Mouse (Mus musculus): ENCODE results near the gene Troap. TPM values are rescaled to one million over a fixed set of nuclear protein-coding genes. Genes with fewer than 3 reads are reported as not detected.
A peak's percentile ranks its signal among the peaks of the same experiment; 100 is the strongest.
"Not testable (repeated sequence)": the region's sequence is repeated elsewhere in the genome, so short reads cannot be mapped to it uniquely, and the experiment has no call there.

Gene Troap
- polyA plus RNA-seq, 1 experiment from 2014 or later, result 4.9 TPM

GRCm38 (mm10) chr15:99049473-99050253, 24.7 kb upstream of the Troap start:
- H3K4me1 ChIP-seq, result peaks cover 8% of the 10 kb centered on the region; the same call in 1 of the 2 replicates
- no peak overlapping the region for H3K4me2 ChIP-seq
- 29% methylated on average over 13 of the region's 13 CpGs for WGBS
- H3K36me3 ChIP-seq (replicated peaks), result no peaks in the 10 kb centered on the region
- H3K9ac ChIP-seq, result no peak overlapping the region
- H3K4me3 ChIP-seq, result no peak overlapping the region
- H3K27me3 ChIP-seq (replicated peaks), result peaks cover 24% of the 10 kb centered on the region
- no peak overlapping the region for H3K27ac ChIP-seq
- no peaks in the 10 kb centered on the region for H3K9me3 ChIP-seq
- ATAC-seq (replicated peaks), result no peak

- Histone ChIP-seq H3K9ac (no peak overlapping the region), H3K36me3 (replicated peaks) (no peaks in the 10 kb centered on the region), H3K27ac (no peak overlapping the region), H3K27me3 (replicated peaks) (peaks cover 61% of the 10 kb centered on the region), H3K4me2 (no peak overlapping the region), H3K4me1 (peaks cover 29% of the 10 kb centered on the region), H3K4me3 (no peak overlapping the region), H3K9me3 (no peaks in the 10 kb centered on the region)
- no peak for ATAC-seq (replicated peaks)
- 9% methylated on average over 9 of the region's 9 CpGs for WGBS
Measured at GRCm38 (mm10) chr15:99053373-99053772, 21.0 kb upstream of the Troap start.

- Histone ChIP-seq H3K9ac (0 out of 2 replicates have a peak within 1 kb of the TSS, but pooled peaks have one; percentile 7), H3K4me3 (peak within 1 kb of the TSS; percentile 31), H3K27me3 (replicated peaks) (peaks cover 70% of the 10 kb centered on the region), H3K4me1 (peaks cover 29% of the 10 kb centered on the region), H3K27ac (no peak within 1 kb of the TSS), H3K36me3 (replicated peaks) (no peaks in the 10 kb centered on the region), H3K9me3 (no peaks in the 10 kb centered on the region), H3K4me2 (peak within 1 kb of the TSS; percentile 60)
- 4% methylated on average over 30 of the region's 30 CpGs for WGBS
- ATAC-seq (replicated peaks), result no peak
Measured at GRCm38 (mm10) chr15:99055040-99055439, 19.3 kb upstream of the Troap start, which contains the start of gene Prph. Prph (plus strand) TSS chr15:99055174.

- WGBS, result under 1% methylated on average over 37 of the region's 37 CpGs
- Histone ChIP-seq H3K9ac (0 out of 2 replicates have a peak overlapping the region, but pooled peaks have one; percentile 7), H3K4me2 (peak overlapping the region; percentile 60), H3K27ac (no peak overlapping the region), H3K27me3 (replicated peaks) (peaks cover 70% of the 10 kb centered on the region), H3K9me3 (no peaks in the 10 kb centered on the region), H3K36me3 (replicated peaks) (no peaks in the 10 kb centered on the region), H3K4me3 (peak overlapping the region; percentile 31), H3K4me1 (peaks cover 29% of the 10 kb centered on the region)
- ATAC-seq (replicated peaks), result no peak
Measured at GRCm38 (mm10) chr15:99055511-99055961, 18.8 kb upstream of the Troap start.

- H3K4me3 ChIP-seq, result no peak overlapping the region
- H3K4me1 ChIP-seq, result peaks cover 29% of the 10 kb centered on the region
- WGBS, result 9% methylated on average over 14 of the region's 14 CpGs
- peaks cover 73% of the 10 kb centered on the region for H3K27me3 ChIP-seq (replicated peaks)
- no peaks in the 10 kb centered on the region for H3K9me3 ChIP-seq
- no peak overlapping the region for H3K27ac ChIP-seq
- no peak for ATAC-seq (replicated peaks)
- H3K4me2 ChIP-seq, result peak overlapping the region; percentile 60
- H3K36me3 ChIP-seq (replicated peaks), result no peaks in the 10 kb centered on the region
- H3K9ac ChIP-seq, result no peak overlapping the region
Measured at GRCm38 (mm10) chr15:99056332-99056731, 18.0 kb upstream of the Troap start.

GRCm38 (mm10) chr15:99065557-99066165, 8.7 kb upstream of the Troap start:
- Histone ChIP-seq H3K27me3 (replicated peaks) (0 out of 2 replicates have a peak, but pooled peaks cover 5% of the 10 kb centered on the region), H3K4me2 (no peak overlapping the region), H3K9me3 (no peaks in the 10 kb centered on the region), H3K4me1 (no peaks in the 10 kb centered on the region), H3K4me3 (no peak overlapping the region), H3K27ac (no peak overlapping the region), H3K36me3 (replicated peaks) (no peaks in the 10 kb centered on the region), H3K9ac (no peak overlapping the region)
- 84% methylated on average over 12 of the region's 12 CpGs for WGBS
- ATAC-seq (replicated peaks), result no peak

- H3K27ac ChIP-seq, result no peak overlapping the region
- H3K27me3 ChIP-seq (replicated peaks), result no peaks in the 10 kb centered on the region
- no peaks in the 10 kb centered on the region for H3K9me3 ChIP-seq
- no peak overlapping the region for H3K4me2 ChIP-seq
- H3K4me3 ChIP-seq, result no peak overlapping the region
- peaks cover 16% of the 10 kb centered on the region for H3K4me1 ChIP-seq
- H3K36me3 ChIP-seq (replicated peaks), result no peaks in the 10 kb centered on the region
- 81% methylated on average over 1 of the region's 1 CpGs for WGBS
- ATAC-seq (replicated peaks), result no peak
- H3K9ac ChIP-seq, result no peak overlapping the region
Measured at GRCm38 (mm10) chr15:99071988-99072387, 2.4 kb upstream of the Troap start.

GRCm38 (mm10) chr15:99074600-99075333, 392 bp downstream of the Troap start:
- Histone ChIP-seq H3K36me3 (replicated peaks) (no peaks in the 10 kb centered on the region), H3K4me1 (peaks cover 16% of the 10 kb centered on the region), H3K9me3 (no peaks in the 10 kb centered on the region), H3K27me3 (replicated peaks) (no peaks in the 10 kb centered on the region), H3K4me2 (peak overlapping the region; percentile 95), H3K4me3 (peak overlapping the region; percentile 50), H3K27ac (peak overlapping the region; percentile 98), H3K9ac (peak overlapping the region; percentile 81)
- peak; percentile 99 for ATAC-seq (replicated peaks)
- WGBS, result under 1% methylated on average over 44 of the region's 44 CpGs

- ATAC-seq (replicated peaks); H3K27me3 ChIP-seq (replicated peaks); H3K9me3 ChIP-seq; H3K9ac ChIP-seq; H3K27ac ChIP-seq; H3K4me3 ChIP-seq; H3K36me3 ChIP-seq (replicated peaks): not testable (repeated sequence)
- Histone ChIP-seq H3K4me1 (peaks cover 16% of the 10 kb centered on the region), H3K4me2 (peak overlapping the region; percentile 95; the same call in 1 of the 2 replicates)
- 98% methylated on average over 3 of the region's 3 CpGs for WGBS
Measured at GRCm38 (mm10) chr15:99076011-99076410, 1.6 kb downstream of the Troap start.

- no peaks in the 10 kb centered on the region for H3K9me3 ChIP-seq
- no peak overlapping the region for H3K4me2 ChIP-seq
Measured at GRCm38 (mm10) chr15:99078181-99078910, 4.0 kb downstream of the Troap start.

GRCm38 (mm10) chr15:99079804-99080203, 5.4 kb downstream of the Troap start:
- no peak overlapping the region for H3K9ac ChIP-seq
- H3K4me2 ChIP-seq, result no peak overlapping the region
- peaks cover 13% of the 10 kb centered on the region for H3K4me1 ChIP-seq
- no peaks in the 10 kb centered on the region for H3K9me3 ChIP-seq
- peaks cover 11% of the 10 kb centered on the region for H3K27me3 ChIP-seq (replicated peaks)
- 91% methylated on average over 3 of the region's 3 CpGs for WGBS
- no peak overlapping the region for H3K27ac ChIP-seq
- H3K4me3 ChIP-seq, result no peak overlapping the region
- ATAC-seq (replicated peaks), result no peak
- H3K36me3 ChIP-seq (replicated peaks), result no peaks in the 10 kb centered on the region

More at GRCm38 (mm10) chr15:99078181-99078910, 4.0 kb downstream of the Troap start:
- ATAC-seq (replicated peaks), result no peak
- Histone ChIP-seq H3K4me1 (peaks cover 16% of the 10 kb centered on the region), H3K27me3 (replicated peaks) (no peaks in the 10 kb centered on the region), H3K27ac (no peak overlapping the region), H3K36me3 (replicated peaks) (no peaks in the 10 kb centered on the region), H3K4me3 (no peak overlapping the region), H3K9ac (no peak overlapping the region)
- WGBS, result 88% methylated on average over 15 of the region's 15 CpGs
